Mouse (Mus musculus) lung, postnatal 0 days (tissue): ENCODE data around the gene Gab2.

Source experiments
- CTCF ChIP-seq: IDR thresholded peaks from 2 replicates; pipeline ENCODE4 v1.5.1; 2016; ENCODE audit warnings: antibody characterized with exemption, mild to moderate bottlenecking
- EP300 ChIP-seq: IDR thresholded peaks from 2 replicates; pipeline ENCODE4 v1.6.1; 2016; ENCODE audit warnings: antibody characterized with exemption, mild to moderate bottlenecking, control low read depth

- no peak for TF ChIP-seq CTCF
- peak; percentile 10; the same call in 1 of the 2 replicates for TF ChIP-seq EP300
These were observed 47.6 kb downstream of the Gab2 start for GRCm38 (mm10) chr7:97128949-97129348.
